Mouse (Mus musculus): ENCODE measurements around the gene Lcmt1. TPM values are rescaled to one million over a fixed set of nuclear protein-coding genes. Genes with fewer than 3 reads are reported as not detected.

Gene Lcmt1
- polyA plus RNA-seq, 1 experiment from 2014 or later: 108 TPM

- ATAC-seq: no peak
- WGBS: 95% methylated on average over 3 of the region's 3 CpGs
- Histone ChIP-seq H3K27me3 (replicated peaks; ENCODE audit: control insufficient read depth, insufficient read depth, low read length) (no peaks in the 10 kb centered on the region), H3K36me3 (ENCODE audit: control insufficient read depth, insufficient read depth, low read length) (peaks cover 58% of the 10 kb centered on the region), H3K27ac (ENCODE audit: low read depth, low read length) (no peak overlapping the region), H3K9me3 (replicated peaks; ENCODE audit: control insufficient read depth, low read length) (no peaks in the 10 kb centered on the region), H3K4me2 (ENCODE audit: low read length) (no peak overlapping the region), H3K4me1 (ENCODE audit: control insufficient read depth, insufficient read depth, low read length) (no peaks in the 10 kb centered on the region), H3K4me3 (ENCODE audit: low read depth, low read length) (no peak overlapping the region), H3K9ac (ENCODE audit: low read length) (no peak overlapping the region)
- DNase-seq (ENCODE audit: low spot score): no peak
Observed at GRCm38 (mm10) chr7:123421958-123422357, 52.4 kb downstream of the Lcmt1 start.

- Histone ChIP-seq H3K36me3 (ENCODE audit: control insufficient read depth, insufficient read depth, low read length) (peaks cover 65% of the 10 kb centered on the region), H3K27me3 (replicated peaks; ENCODE audit: control insufficient read depth, insufficient read depth, low read length) (no peaks in the 10 kb centered on the region), H3K4me1 (ENCODE audit: control insufficient read depth, insufficient read depth, low read length) (no peaks in the 10 kb centered on the region), H3K9ac (ENCODE audit: low read length) (no peak overlapping the region), H3K9me3 (replicated peaks; ENCODE audit: control insufficient read depth, low read length) (no peaks in the 10 kb centered on the region), H3K27ac (ENCODE audit: low read depth, low read length) (no peak overlapping the region), H3K4me2 (ENCODE audit: low read length) (no peak overlapping the region), H3K4me3 (ENCODE audit: low read depth, low read length) (no peak overlapping the region)
- ATAC-seq (no peak), DNase-seq (ENCODE audit: low spot score) (no peak)
- WGBS: 91% methylated on average over 6 of the region's 6 CpGs
Observed at GRCm38 (mm10) chr7:123424281-123424680, 54.7 kb downstream of the Lcmt1 start.

- WGBS: 90% methylated on average over 6 of the region's 6 CpGs
- no peak overlapping the region for H3K9ac ChIP-seq (ENCODE audit: low read length)
- no peak overlapping the region for H3K27ac ChIP-seq (ENCODE audit: low read depth, low read length)
- H3K4me1 ChIP-seq (ENCODE audit: control insufficient read depth, insufficient read depth, low read length): no peaks in the 10 kb centered on the region
- H3K36me3 ChIP-seq (ENCODE audit: control insufficient read depth, insufficient read depth, low read length): peaks cover 67% of the 10 kb centered on the region
- H3K27me3 ChIP-seq (replicated peaks; ENCODE audit: control insufficient read depth, insufficient read depth, low read length): no peaks in the 10 kb centered on the region
- no peak overlapping the region for H3K4me2 ChIP-seq (ENCODE audit: low read length)
- H3K4me3 ChIP-seq (ENCODE audit: low read depth, low read length): no peak overlapping the region
- no peak for DNase-seq (ENCODE audit: low spot score)
- no peaks in the 10 kb centered on the region for H3K9me3 ChIP-seq (replicated peaks; ENCODE audit: control insufficient read depth, low read length)
- no peak for ATAC-seq
Observed at GRCm38 (mm10) chr7:123425134-123425757, 55.7 kb downstream of the Lcmt1 start.

- H3K4me2 ChIP-seq (ENCODE audit: low read length): no peak overlapping the region
- no peak overlapping the region for H3K4me3 ChIP-seq (ENCODE audit: low read depth, low read length)
- no peak overlapping the region for H3K9ac ChIP-seq (ENCODE audit: low read length)
- no peaks in the 10 kb centered on the region for H3K27me3 ChIP-seq (replicated peaks; ENCODE audit: control insufficient read depth, insufficient read depth, low read length)
- H3K36me3 ChIP-seq (ENCODE audit: control insufficient read depth, insufficient read depth, low read length): peaks cover 47% of the 10 kb centered on the region
- 93% methylated on average over 8 of the region's 8 CpGs for WGBS
- H3K27ac ChIP-seq (ENCODE audit: low read depth, low read length): no peak overlapping the region
- H3K9me3 ChIP-seq (replicated peaks; ENCODE audit: control insufficient read depth, low read length): no peaks in the 10 kb centered on the region
- DNase-seq (ENCODE audit: low spot score) (no peak), ATAC-seq (no peak)
- no peaks in the 10 kb centered on the region for H3K4me1 ChIP-seq (ENCODE audit: control insufficient read depth, insufficient read depth, low read length)
Observed at GRCm38 (mm10) chr7:123429624-123430410, 60.2 kb downstream of the Lcmt1 start.

- H3K4me3 ChIP-seq (ENCODE audit: low read depth, low read length): no peak overlapping the region
- peaks cover 42% of the 10 kb centered on the region for H3K36me3 ChIP-seq (ENCODE audit: control insufficient read depth, insufficient read depth, low read length)
- H3K4me1 ChIP-seq (ENCODE audit: control insufficient read depth, insufficient read depth, low read length): no peaks in the 10 kb centered on the region
- H3K9me3 ChIP-seq (replicated peaks; ENCODE audit: control insufficient read depth, low read length): no peaks in the 10 kb centered on the region
- 89% methylated on average over 4 of the region's 4 CpGs for WGBS
- no peaks in the 10 kb centered on the region for H3K27me3 ChIP-seq (replicated peaks; ENCODE audit: control insufficient read depth, insufficient read depth, low read length)
- no peak for ATAC-seq
- no peak overlapping the region for H3K4me2 ChIP-seq (ENCODE audit: low read length)
- no peak overlapping the region for H3K9ac ChIP-seq (ENCODE audit: low read length)
- no peak for DNase-seq (ENCODE audit: low spot score)
- no peak overlapping the region for H3K27ac ChIP-seq (ENCODE audit: low read depth, low read length)
Observed at GRCm38 (mm10) chr7:123430411-123430705, 60.8 kb downstream of the Lcmt1 start.

GRCm38 (mm10) chr7:123431206-123431605 lies 61.6 kb downstream of the Lcmt1 start:
- Histone ChIP-seq H3K4me3 (ENCODE audit: low read depth, low read length) (no peak overlapping the region), H3K9me3 (replicated peaks; ENCODE audit: control insufficient read depth, low read length) (no peaks in the 10 kb centered on the region), H3K4me2 (ENCODE audit: low read length) (no peak overlapping the region), H3K4me1 (ENCODE audit: control insufficient read depth, insufficient read depth, low read length) (no peaks in the 10 kb centered on the region), H3K9ac (ENCODE audit: low read length) (no peak overlapping the region), H3K36me3 (ENCODE audit: control insufficient read depth, insufficient read depth, low read length) (peaks cover 36% of the 10 kb centered on the region), H3K27me3 (replicated peaks; ENCODE audit: control insufficient read depth, insufficient read depth, low read length) (no peaks in the 10 kb centered on the region), H3K27ac (ENCODE audit: low read depth, low read length) (no peak overlapping the region)
- DNase-seq (ENCODE audit: low spot score) (no peak), ATAC-seq (no peak)
- 81% methylated on average over 4 of the region's 4 CpGs for WGBS

GRCm38 (mm10) chr7:123442079-123442478 lies 72.5 kb downstream of the Lcmt1 start:
- Histone ChIP-seq H3K9me3 (replicated peaks; ENCODE audit: control insufficient read depth, low read length) (no peaks in the 10 kb centered on the region), H3K9ac (ENCODE audit: low read length) (no peak overlapping the region), H3K27me3 (replicated peaks; ENCODE audit: control insufficient read depth, insufficient read depth, low read length) (no peaks in the 10 kb centered on the region), H3K4me3 (ENCODE audit: low read depth, low read length) (no peak overlapping the region), H3K4me1 (ENCODE audit: control insufficient read depth, insufficient read depth, low read length) (no peaks in the 10 kb centered on the region), H3K4me2 (ENCODE audit: low read length) (no peak overlapping the region), H3K36me3 (ENCODE audit: control insufficient read depth, insufficient read depth, low read length) (no peaks in the 10 kb centered on the region), H3K27ac (ENCODE audit: low read depth, low read length) (no peak overlapping the region)
- WGBS: 77% methylated on average over 1 of the region's 1 CpGs
- ATAC-seq (no peak), DNase-seq (ENCODE audit: low spot score) (no peak)

GRCm38 (mm10) chr7:123448794-123449193 lies 79.2 kb downstream of the Lcmt1 start:
- Histone ChIP-seq H3K27me3 (replicated peaks; ENCODE audit: control insufficient read depth, insufficient read depth, low read length) (no peaks in the 10 kb centered on the region), H3K9me3 (replicated peaks; ENCODE audit: control insufficient read depth, low read length) (no peaks in the 10 kb centered on the region), H3K4me3 (ENCODE audit: low read depth, low read length) (no peak overlapping the region), H3K27ac (ENCODE audit: low read depth, low read length) (no peak overlapping the region), H3K4me2 (ENCODE audit: low read length) (no peak overlapping the region), H3K9ac (ENCODE audit: low read length) (no peak overlapping the region), H3K4me1 (ENCODE audit: control insufficient read depth, insufficient read depth, low read length) (no peaks in the 10 kb centered on the region), H3K36me3 (ENCODE audit: control insufficient read depth, insufficient read depth, low read length) (no peaks in the 10 kb centered on the region)
- WGBS: 95% methylated on average over 2 of the region's 2 CpGs
- no peak for DNase-seq (ENCODE audit: low spot score)
- ATAC-seq: no peak

GRCm38 (mm10) chr7:123449676-123450075 lies 80.1 kb downstream of the Lcmt1 start:
- ATAC-seq: no peak

More at GRCm38 (mm10) chr7:123449676-123450075, 80.1 kb downstream of the Lcmt1 start:
- Histone ChIP-seq H3K4me3 (ENCODE audit: low read depth, low read length) (no peak overlapping the region), H3K9me3 (replicated peaks; ENCODE audit: control insufficient read depth, low read length) (no peaks in the 10 kb centered on the region), H3K9ac (ENCODE audit: low read length) (no peak overlapping the region), H3K4me2 (ENCODE audit: low read length) (no peak overlapping the region), H3K27me3 (replicated peaks; ENCODE audit: control insufficient read depth, insufficient read depth, low read length) (no peaks in the 10 kb centered on the region), H3K36me3 (ENCODE audit: control insufficient read depth, insufficient read depth, low read length) (no peaks in the 10 kb centered on the region), H3K4me1 (ENCODE audit: control insufficient read depth, insufficient read depth, low read length) (no peaks in the 10 kb centered on the region), H3K27ac (ENCODE audit: low read depth, low read length) (no peak overlapping the region)
- no peak for DNase-seq (ENCODE audit: low spot score)
- 75% methylated on average over 10 of the region's 10 CpGs for WGBS
